Mouse (Mus musculus): ENCODE data around the gene Arpc5l. TPM values are rescaled to one million over a fixed set of nuclear protein-coding genes. Genes with fewer than 3 reads are reported as not detected.
A peak's percentile ranks its signal among the peaks of the same experiment; 100 is the strongest.

Gene Arpc5l
- polyA plus RNA-seq (2015; fragmentation: Nextera tagmentation; extraction: Ambion mirVana) = 138 and 148 TPM in 2 replicates

DNA sequence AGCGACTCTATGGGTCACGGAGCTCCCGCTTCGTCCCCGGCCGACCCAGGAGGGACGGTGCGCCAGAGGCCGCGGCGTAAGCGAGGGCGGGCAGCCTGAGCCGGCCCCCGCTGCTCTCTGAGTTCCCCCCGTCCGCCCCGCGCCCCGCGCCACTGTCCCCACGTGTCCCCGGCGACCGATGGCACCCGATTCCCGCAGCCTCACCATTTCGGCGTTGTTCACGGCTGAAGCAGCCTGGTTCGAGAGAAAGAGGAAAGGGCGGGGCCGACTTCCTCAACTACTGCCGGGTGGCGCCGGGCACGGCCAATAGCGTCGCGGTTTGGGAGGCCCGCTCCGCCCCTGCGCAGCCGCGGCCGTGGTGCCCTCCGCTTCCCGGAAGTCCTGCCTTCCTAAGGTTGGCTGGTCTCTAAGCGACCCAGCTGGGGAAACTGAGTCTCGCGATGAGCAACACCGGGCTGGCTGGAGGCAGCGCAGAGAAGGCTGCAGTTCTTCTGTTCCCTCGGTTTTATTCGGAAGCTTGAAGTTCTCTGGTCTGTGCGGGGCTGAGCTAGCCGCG, at the start of gene Arpc5l:
TSS of gene Arpc5l (plus strand) at position 469 of the 556 bp plus-strand sequence.
- peak within 1 kb of the TSS; percentile 95 for H3K4me2 ChIP-seq
- H3K27me3 ChIP-seq = no peaks in the 10 kb centered on the region
- peak within 1 kb of the TSS; percentile 74 for H3K4me3 ChIP-seq
- peak within 1 kb of the TSS; percentile 93 for H3K27ac ChIP-seq
- under 1% methylated on average over 58 of the region's 58 CpGs for WGBS
- H3K9ac ChIP-seq = peak within 1 kb of the TSS; percentile 93
- peak; percentile 91 for ATAC-seq
- peaks cover 52% of the 10 kb centered on the region for H3K4me1 ChIP-seq
- no peaks in the 10 kb centered on the region for H3K9me3 ChIP-seq (replicated peaks)
- peaks cover 39% of the 10 kb centered on the region for H3K36me3 ChIP-seq (ENCODE audit: poor library complexity, severe bottlenecking)

DNA sequence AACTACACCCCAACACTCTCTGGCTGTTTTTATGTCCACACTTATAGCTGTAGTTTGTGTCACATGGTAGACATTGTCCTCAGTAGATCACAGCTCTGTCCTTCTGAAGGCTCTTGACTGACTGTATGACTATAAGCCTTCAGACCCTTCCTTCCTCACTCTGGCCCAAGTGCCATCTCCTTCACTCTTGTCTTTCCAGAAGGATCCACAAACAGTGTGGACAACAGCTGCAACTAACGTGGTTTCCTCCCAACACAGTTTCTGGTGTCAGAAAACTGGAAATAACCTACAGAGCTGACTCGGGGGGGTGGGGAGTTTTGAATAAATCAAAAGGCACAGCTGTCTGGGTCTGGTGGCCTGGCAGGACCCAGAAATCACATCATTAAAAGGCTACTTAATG, 49.1 kb upstream of the Arpc5l start:
- Histone ChIP-seq H3K27me3 (no peaks in the 10 kb centered on the region), H3K27ac (no peak overlapping the region), H3K9me3 (replicated peaks) (no peaks in the 10 kb centered on the region), H3K4me1 (peaks cover 2% of the 10 kb centered on the region; the same call in 1 of the 2 replicates), H3K9ac (no peak overlapping the region), H3K36me3 (ENCODE audit: poor library complexity, severe bottlenecking) (no peaks in the 10 kb centered on the region), H3K4me2 (no peak overlapping the region), H3K4me3 (no peak overlapping the region)
- ATAC-seq = no peak
- 83% methylated on average over 2 of the region's 2 CpGs for WGBS

DNA sequence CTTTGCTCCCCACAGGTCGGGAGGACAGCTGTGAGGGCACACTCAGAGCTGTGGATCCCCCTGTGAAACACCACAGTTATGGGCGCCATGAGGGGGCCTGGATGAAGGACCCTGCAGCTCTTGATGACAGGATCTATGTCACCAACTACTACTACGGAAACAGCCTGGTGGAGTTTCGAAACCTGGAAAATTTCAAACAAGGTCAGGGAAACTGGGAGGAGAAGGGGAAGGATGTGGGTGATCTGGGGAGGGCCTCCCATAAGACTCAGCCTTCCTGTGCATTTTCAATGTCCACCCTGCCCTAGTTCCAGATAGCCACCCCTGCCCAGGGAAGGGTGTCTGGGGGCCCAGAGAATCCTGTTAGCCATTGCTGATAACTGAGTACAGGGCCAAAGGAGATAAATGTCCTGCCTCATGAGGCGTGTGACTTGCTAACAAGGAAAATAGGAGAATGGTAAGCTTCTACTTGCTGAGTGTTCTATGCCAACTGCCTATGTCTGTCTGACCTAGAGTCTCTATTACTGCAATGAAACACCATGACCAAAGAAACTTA, 47.4 kb upstream of the Arpc5l start:
- Histone ChIP-seq H3K27ac (no peak overlapping the region), H3K36me3 (ENCODE audit: poor library complexity, severe bottlenecking) (no peaks in the 10 kb centered on the region)
- 92% methylated on average over 5 of the region's 5 CpGs for WGBS

DNA sequence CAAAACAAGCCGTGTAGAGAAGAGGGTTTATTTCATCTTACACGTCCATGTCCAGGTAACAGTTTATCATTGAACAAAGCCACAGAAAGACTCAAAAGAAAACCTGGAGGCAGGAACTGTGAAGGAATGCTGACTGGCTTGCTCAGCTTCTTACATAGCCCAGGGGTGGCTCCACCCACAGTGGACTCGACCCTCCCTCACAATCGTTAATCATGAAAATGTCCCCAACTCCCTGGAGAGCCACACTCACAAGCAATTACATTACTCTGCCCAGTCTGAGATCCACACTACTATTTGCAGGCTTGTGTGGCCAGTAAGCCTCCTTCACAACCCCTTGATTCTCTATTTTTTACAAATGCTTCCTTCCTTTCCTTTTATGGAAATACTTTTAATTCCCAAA, 41.0 kb upstream of the Arpc5l start:
- H3K27ac ChIP-seq = no peak overlapping the region
- 47% methylated on average over 4 of the region's 4 CpGs for WGBS
- H3K36me3 ChIP-seq (ENCODE audit: poor library complexity, severe bottlenecking) = no peaks in the 10 kb centered on the region
- ATAC-seq = no peak
- H3K9ac ChIP-seq = no peak overlapping the region
- no peaks in the 10 kb centered on the region for H3K9me3 ChIP-seq (replicated peaks)
- H3K27me3 ChIP-seq = no peaks in the 10 kb centered on the region
- H3K4me3 ChIP-seq = no peak overlapping the region
- H3K4me1 ChIP-seq = no peaks in the 10 kb centered on the region
- H3K4me2 ChIP-seq = no peak overlapping the region

More for the DNA sequence above, 47.4 kb upstream of the Arpc5l start:
- Histone ChIP-seq H3K9ac (no peak overlapping the region), H3K4me2 (no peak overlapping the region), H3K27me3 (no peaks in the 10 kb centered on the region), H3K4me1 (no peaks in the 10 kb centered on the region), H3K9me3 (replicated peaks) (no peaks in the 10 kb centered on the region), H3K4me3 (no peak overlapping the region)
- no peak for ATAC-seq

- WGBS = 98% methylated on average over 2 of the region's 2 CpGs
- Histone ChIP-seq H3K9ac (no peak overlapping the region), H3K4me1 (no peaks in the 10 kb centered on the region), H3K4me3 (no peak overlapping the region), H3K9me3 (replicated peaks) (no peaks in the 10 kb centered on the region), H3K27me3 (no peaks in the 10 kb centered on the region), H3K27ac (no peak overlapping the region), H3K4me2 (no peak overlapping the region), H3K36me3 (ENCODE audit: poor library complexity, severe bottlenecking) (no peaks in the 10 kb centered on the region)
- no peak for ATAC-seq
These were observed 35.5 kb upstream of the Arpc5l start for GRCm38 (mm10) chr2:38969650-38970049.

- no peaks in the 10 kb centered on the region for H3K4me1 ChIP-seq
- WGBS = 84% methylated on average over 5 of the region's 5 CpGs
These were observed 35.1 kb upstream of the Arpc5l start for GRCm38 (mm10) chr2:38970057-38970456.

GRCm38 (mm10) chr2:38973223-38973622, 31.9 kb upstream of the Arpc5l start:
- ATAC-seq = no peak

More at GRCm38 (mm10) chr2:38970057-38970456, 35.1 kb upstream of the Arpc5l start:
- Histone ChIP-seq H3K27me3 (no peaks in the 10 kb centered on the region), H3K9ac (no peak overlapping the region), H3K4me3 (no peak overlapping the region), H3K27ac (no peak overlapping the region), H3K9me3 (replicated peaks) (no peaks in the 10 kb centered on the region), H3K36me3 (ENCODE audit: poor library complexity, severe bottlenecking) (no peaks in the 10 kb centered on the region), H3K4me2 (no peak overlapping the region)
- ATAC-seq = no peak

DNA sequence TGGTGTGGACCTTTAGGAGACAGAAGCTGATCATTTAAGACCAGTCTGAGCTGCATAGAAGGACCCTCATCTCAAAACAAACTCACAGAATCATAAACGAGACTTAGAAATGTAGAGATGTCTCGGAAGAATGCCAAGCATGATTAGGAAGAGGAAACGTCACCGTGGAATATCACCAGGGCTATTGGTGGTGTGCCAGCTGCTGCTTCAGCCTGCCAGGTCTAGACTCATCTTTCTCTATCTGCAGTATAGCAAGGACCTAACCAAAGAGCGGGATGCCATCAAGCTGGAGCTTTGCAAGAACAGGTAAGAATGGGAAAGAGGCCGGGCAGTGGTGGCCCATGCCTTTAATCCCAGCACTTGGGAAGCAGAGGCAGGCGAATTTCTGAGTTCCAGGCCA, 31.4 kb upstream of the Arpc5l start:
- Histone ChIP-seq H3K36me3 (ENCODE audit: poor library complexity, severe bottlenecking) (no peaks in the 10 kb centered on the region), H3K4me3 (no peak overlapping the region), H3K27me3 (no peaks in the 10 kb centered on the region), H3K4me1 (no peaks in the 10 kb centered on the region), H3K9me3 (replicated peaks) (no peaks in the 10 kb centered on the region), H3K9ac (no peak overlapping the region), H3K27ac (no peak overlapping the region), H3K4me2 (no peak overlapping the region)
- 82% methylated on average over 7 of the region's 7 CpGs for WGBS
- no peak for ATAC-seq

More at GRCm38 (mm10) chr2:38973223-38973622, 31.9 kb upstream of the Arpc5l start:
- H3K4me2 ChIP-seq = no peak overlapping the region
- no peaks in the 10 kb centered on the region for H3K36me3 ChIP-seq (ENCODE audit: poor library complexity, severe bottlenecking)
- H3K27me3 ChIP-seq = no peaks in the 10 kb centered on the region
- no peaks in the 10 kb centered on the region for H3K9me3 ChIP-seq (replicated peaks)
- no peak overlapping the region for H3K9ac ChIP-seq
- no peak overlapping the region for H3K27ac ChIP-seq
- H3K4me1 ChIP-seq = no peaks in the 10 kb centered on the region
- no peak overlapping the region for H3K4me3 ChIP-seq
- WGBS = 43% methylated on average over 2 of the region's 2 CpGs

- Histone ChIP-seq H3K4me2 (no peak overlapping the region), H3K36me3 (ENCODE audit: poor library complexity, severe bottlenecking) (no peaks in the 10 kb centered on the region), H3K27ac (no peak overlapping the region), H3K4me1 (no peaks in the 10 kb centered on the region), H3K4me3 (no peak overlapping the region), H3K9ac (no peak overlapping the region), H3K27me3 (no peaks in the 10 kb centered on the region), H3K9me3 (replicated peaks) (no peaks in the 10 kb centered on the region)
- ATAC-seq = no peak
- 38% methylated on average over 2 of the region's 2 CpGs for WGBS
These were observed 31.0 kb upstream of the Arpc5l start for GRCm38 (mm10) chr2:38974171-38974570.

DNA sequence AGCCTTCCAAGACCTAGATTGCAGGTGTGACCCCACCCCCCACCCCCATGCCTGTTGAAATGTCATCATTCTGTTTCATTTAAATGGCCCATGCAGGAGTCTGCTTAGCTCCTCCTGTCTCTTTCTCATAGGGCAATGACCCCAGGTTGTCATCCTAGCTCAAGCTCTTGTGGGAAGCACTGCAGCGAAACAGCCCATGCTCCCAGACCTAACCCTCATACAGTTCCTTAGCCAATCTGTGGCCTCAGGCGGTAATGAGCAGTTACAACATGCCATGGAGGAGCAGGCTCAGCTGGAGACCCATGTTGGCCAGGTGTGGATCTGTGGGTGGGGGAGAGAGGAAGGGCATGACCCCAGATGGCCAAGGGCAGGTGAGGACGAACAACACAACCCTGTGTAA, 30.0 kb upstream of the Arpc5l start:
- Histone ChIP-seq H3K4me2 (no peak overlapping the region), H3K9me3 (replicated peaks) (no peaks in the 10 kb centered on the region), H3K4me1 (no peaks in the 10 kb centered on the region), H3K4me3 (no peak overlapping the region), H3K27me3 (no peaks in the 10 kb centered on the region), H3K36me3 (ENCODE audit: poor library complexity, severe bottlenecking) (no peaks in the 10 kb centered on the region), H3K27ac (no peak overlapping the region), H3K9ac (no peak overlapping the region)
- whole genome bisulfite sequencing = 88% methylated on average over 3 of the region's 3 CpGs
- no peak for ATAC-seq

- 84% methylated on average over 20 of the region's 21 CpGs for WGBS
- no peaks in the 10 kb centered on the region for H3K4me1 ChIP-seq
- no peak for ATAC-seq
These were observed 29.0 kb upstream of the Arpc5l start for GRCm38 (mm10) chr2:38975941-38976805.

DNA sequence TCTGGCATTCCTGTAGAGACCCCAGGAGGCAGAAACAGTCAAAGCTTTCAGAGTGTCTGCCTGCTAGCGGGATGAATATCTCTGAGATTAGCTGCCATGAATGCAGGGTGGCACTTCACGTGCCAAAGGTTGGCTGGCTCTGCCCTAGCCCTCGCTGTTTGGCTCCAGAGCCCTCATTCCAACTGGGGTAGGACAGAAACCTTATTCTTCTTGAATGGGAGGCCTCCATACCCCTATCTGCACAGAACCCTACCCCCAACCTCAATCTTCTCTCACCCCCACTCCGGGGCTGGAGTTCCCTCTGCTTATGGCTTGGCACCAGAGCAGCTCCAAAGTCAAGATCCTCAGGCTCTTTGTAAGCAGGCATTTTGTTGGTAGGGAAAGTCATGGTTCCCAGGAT, 27.3 kb upstream of the Arpc5l start:
- Histone ChIP-seq H3K9ac (no peak overlapping the region), H3K9me3 (replicated peaks) (no peaks in the 10 kb centered on the region), H3K36me3 (ENCODE audit: poor library complexity, severe bottlenecking) (no peaks in the 10 kb centered on the region), H3K4me2 (no peak overlapping the region), H3K4me3 (no peak overlapping the region), H3K4me1 (no peaks in the 10 kb centered on the region), H3K27ac (no peak overlapping the region), H3K27me3 (no peaks in the 10 kb centered on the region)
- no peak for ATAC-seq
- WGBS = 68% methylated on average over 4 of the region's 4 CpGs

More at GRCm38 (mm10) chr2:38975941-38976805, 29.0 kb upstream of the Arpc5l start:
- Histone ChIP-seq H3K36me3 (ENCODE audit: poor library complexity, severe bottlenecking) (no peaks in the 10 kb centered on the region), H3K9ac (no peak overlapping the region), H3K27ac (no peak overlapping the region), H3K4me3 (no peak overlapping the region), H3K27me3 (no peaks in the 10 kb centered on the region), H3K4me2 (no peak overlapping the region), H3K9me3 (replicated peaks) (no peaks in the 10 kb centered on the region)

All from forebrain, embryonic 13.5 days (tissue).